Mouse (Mus musculus): ENCODE results near the gene Rpl5. TPM values are rescaled to one million over a fixed set of nuclear protein-coding genes. Genes with fewer than 3 reads are reported as not detected.
"Not testable (repeated sequence)": the region's sequence is repeated elsewhere in the genome, so short reads cannot be mapped to it uniquely, and the experiment has no call there.

Rpl5 gene
- total RNA-seq (2022), result 10 to 100 TPM; 33.4 to 46.0 (median 39.4) TPM

DNA sequence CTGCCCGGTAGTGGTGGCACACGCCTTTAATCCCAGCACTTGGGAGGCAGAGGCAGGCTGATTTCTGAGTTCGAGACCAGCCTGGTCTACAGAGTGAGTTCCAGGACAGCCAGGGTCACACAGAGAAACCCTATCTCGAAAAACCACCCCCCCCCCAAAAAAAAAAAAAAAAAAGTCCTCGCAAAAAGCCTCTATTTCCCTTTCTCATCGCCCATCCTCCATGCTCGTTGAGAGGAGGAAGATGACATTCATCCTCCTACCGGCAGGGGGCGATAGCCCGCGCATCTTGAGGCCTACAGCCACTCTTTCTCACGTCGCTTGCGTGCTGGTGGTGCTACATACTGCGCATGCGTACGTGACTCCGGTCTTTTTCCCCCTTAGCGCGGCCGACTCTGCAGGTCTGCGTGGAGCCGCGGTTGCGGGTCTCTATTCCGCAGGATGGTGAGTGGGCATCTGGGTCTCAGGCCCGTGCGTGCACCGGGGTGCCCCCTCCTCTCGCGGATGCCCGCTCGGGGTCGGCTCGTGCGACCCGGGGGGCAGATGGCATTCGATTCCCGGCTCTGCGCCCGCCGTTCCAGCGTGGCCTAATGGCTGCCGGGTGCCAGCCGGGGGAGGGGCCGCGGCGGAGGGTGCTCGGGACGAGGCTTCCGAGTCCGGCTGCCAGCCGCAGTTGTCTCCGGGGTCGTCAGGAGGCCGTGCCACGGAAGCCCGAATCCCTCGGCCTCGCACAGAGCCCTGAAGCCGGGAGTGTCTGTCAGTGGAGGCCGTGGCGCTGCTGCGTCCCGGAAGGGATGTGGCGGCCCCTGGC, at the start of gene Rpl5:
Gene Rpl5 (plus strand): TSS at position 297 of the 808 bp plus-strand sequence.
- DNase-seq (ENCODE audit: low spot score in 2 of 2), result peak; percentile 92 to 93

GRCm38 (mm10) chr5:107853807-107854206, 46.5 kb upstream of the Rpl5 start:
- DNase-seq (ENCODE audit: low spot score in 2 of 2), result no peak

GRCm38 (mm10) chr5:107854556-107854955, 45.7 kb upstream of the Rpl5 start:
- no peak for DNase-seq (ENCODE audit: low spot score in 2 of 2)

DNA sequence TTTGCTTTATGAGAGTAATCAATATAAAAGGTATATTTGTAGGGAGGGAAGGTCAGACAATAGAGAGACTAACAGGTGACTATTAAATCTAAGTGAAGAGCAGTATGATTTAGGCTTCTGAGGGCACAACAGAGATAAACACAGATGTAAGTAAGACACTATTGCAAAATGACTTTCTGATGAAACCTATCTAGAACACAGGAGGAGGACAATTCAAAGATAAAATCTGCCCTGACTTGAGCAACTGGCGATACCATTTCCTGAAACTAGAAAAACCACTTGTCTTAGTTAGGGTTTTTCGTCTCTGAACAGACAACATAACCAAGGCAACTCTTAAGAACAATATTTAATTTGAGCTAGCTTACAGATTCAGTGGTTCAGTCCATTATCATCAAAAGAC, 44.8 kb upstream of the Rpl5 start:
- DNase-seq (ENCODE audit: low spot score in 2 of 2), result no peak

DNA sequence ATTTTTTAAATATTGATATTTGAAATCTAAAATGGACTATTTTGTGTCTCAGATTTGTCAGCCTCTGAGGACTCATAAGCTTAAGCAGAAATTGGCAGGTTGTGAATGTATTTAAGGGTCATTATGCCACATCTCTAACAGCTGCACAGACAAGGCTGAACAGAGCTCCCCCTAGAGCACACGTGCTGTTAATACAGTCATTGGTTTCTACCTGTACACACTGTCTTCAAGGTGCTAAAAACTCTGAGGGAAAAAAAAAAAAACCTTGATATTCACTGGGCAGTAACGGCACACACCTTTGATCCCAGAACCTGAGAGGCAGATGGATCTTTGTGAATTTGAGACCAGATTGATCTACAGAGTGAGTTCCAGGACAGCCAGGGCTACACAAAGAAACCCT, 41.3 kb upstream of the Rpl5 start:
- no peak for DNase-seq (ENCODE audit: low spot score in 2 of 2)

- DNase-seq (ENCODE audit: low spot score in 2 of 2), result no peak
Observed at GRCm38 (mm10) chr5:107863971-107864370, 36.3 kb upstream of the Rpl5 start.

DNA sequence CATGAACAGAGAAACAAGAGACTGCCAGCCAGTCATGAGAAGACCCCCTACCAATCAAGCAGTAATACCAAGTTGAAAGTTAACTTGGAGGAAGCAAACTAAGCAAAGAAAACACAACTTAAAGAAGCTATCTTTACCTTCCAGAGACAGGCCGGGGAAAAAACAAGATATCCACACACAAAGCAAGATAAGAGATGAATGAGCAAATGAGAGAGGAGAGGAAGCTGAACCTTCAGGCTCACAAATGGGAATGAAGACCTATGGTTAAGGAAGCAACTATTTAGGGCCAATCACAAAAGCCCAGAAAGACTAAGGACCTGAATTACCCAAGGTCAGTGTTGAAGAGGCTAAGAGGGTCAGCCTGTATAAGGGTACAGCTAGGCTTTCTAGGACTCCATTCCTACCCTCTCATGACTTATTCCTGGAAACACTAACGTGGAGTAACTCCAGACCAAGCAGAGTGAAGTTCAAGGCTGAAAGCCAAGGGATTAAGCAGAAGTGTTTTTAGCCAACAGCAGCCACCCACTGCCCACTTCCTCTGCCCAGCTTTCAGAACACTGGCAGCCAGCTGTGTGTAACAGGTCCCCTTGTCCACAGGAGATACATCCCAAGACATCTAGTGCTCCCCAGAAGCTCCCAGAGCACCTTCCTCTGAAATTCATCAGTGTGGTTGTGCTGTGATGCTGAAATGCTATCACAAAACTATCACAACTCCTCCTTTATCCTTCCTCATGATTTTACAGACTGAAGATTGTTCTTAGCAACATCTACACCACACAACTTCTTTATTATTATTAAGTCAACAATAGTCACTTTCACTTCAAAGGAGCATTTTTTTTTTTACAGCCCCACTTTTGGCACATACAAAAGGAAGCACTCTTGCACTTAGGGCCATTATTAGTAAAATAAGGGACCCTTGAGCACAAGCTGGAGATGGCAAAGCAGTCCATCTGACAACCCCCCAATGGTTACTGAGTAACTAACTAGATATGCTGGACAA, 33.9 kb upstream of the Rpl5 start:
- DNase-seq (ENCODE audit: low spot score in 2 of 2), result no peak

- peak; percentile 23 to 32 for DNase-seq (ENCODE audit: low spot score in 2 of 2)
Observed at GRCm38 (mm10) chr5:107867970-107868904, 32.1 kb upstream of the Rpl5 start.

- peak; percentile 80 to 88 for DNase-seq (ENCODE audit: low spot score in 2 of 2)
Observed at GRCm38 (mm10) chr5:107868905-107869424, 31.3 kb upstream of the Rpl5 start.

DNA sequence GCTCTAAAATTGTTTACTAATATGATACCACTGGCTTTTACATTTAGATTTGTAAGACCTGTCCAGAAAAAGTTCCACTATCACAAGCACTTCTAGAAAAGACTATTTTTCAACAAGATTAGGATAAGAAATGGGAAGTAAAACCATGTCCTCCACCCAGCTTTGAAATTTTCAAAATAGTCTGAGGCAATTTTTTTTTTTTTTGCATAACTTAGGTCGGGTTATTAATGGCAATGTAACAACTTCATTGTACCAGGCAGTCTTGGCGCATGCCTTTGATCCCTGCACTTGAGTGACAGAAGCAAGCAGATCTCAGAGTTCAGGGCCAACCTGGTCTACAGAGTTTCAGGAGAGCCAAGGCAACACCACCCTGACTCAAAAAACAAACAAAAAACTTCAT, 30.6 kb upstream of the Rpl5 start:
- no peak for DNase-seq (ENCODE audit: low spot score in 2 of 2)

- DNase-seq (ENCODE audit: low spot score in 2 of 2), result no peak
Observed at GRCm38 (mm10) chr5:107873330-107873729, 27.0 kb upstream of the Rpl5 start.

DNA sequence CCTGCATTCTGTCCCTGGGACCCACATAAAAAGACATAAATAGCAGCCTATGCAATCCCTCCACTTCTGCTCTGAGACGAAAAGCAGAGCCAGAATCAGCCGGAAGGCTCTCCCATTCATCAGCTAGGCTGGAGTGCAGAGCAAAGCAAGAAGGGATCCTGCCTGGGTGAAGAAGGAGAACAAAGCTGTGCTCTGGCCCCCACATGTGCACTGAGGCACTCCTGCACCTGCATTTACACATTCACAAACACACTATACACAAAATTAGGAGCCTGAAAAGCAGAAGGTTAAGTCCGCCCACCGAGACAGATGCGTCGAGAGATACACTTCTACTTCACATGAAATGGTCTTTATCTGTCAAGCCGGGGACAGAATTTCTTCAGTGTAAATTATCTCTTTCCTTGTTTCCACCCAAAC, 26.4 kb upstream of the Rpl5 start:
- no peak for DNase-seq (ENCODE audit: low spot score in 2 of 2)

DNA sequence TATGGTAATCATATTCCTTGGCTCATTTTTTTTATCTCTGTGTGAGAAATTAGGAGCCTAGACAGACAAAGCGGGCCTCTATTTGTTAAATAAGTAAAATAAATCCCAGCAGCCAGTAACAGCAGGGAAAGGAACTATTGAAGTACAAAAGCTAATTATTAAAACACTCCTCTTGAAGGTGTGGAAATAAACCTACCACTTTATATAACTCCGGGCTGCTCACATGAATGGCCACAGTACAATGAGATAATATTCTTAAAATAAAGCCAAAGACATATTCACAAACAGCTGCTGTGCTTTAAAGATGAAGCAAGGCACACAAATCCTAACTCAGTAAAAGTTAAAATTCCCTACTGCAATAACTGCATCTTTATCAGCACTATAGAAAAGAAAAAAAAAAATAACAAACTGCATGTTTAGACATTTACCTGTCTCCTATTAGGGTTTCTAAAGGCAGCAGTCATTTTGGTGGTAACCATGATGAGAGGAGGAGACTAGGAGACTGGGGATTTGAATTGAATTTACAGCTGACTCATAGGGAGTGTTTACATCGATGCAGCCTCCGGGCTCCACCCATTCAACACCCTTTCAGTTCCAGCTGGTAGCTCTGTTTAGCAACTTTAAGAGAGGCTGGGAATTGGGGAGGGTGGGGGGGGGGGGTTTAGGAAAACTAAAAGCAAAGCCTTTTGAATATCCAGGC, 25.6 kb upstream of the Rpl5 start, which contains the start of gene Evi5:
Gene Evi5 (minus strand): TSS at position 547 of the 700 bp plus-strand sequence.
- DNase-seq (ENCODE audit: low spot score in 2 of 2), result no peak

GRCm38 (mm10) chr5:107875261-107875611, 25.1 kb upstream of the Rpl5 start:
- no peak for DNase-seq (ENCODE audit: low spot score in 2 of 2)

- DNase-seq (ENCODE audit: low spot score in 2 of 2), result no peak
Observed at GRCm38 (mm10) chr5:107877053-107877452, 23.2 kb upstream of the Rpl5 start.

DNA sequence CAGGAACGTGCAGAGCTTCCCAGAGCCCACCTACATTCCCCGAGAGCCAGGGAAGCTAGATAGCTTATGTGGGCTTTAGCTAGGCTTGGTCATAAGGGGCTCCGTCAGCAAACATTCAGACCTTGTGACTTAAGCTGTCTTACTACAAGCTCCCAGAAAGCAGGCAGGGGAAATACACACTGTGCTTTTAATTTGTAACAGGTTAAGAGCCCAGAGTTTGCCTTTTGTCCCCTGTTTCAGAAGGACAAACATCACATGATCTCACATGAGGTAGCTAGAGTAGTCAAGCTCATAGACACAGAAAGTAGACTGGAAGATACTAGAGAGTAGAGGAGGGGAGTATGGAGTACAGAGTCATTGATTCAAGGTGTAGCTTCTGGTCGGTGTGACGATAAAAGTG, 19.6 kb upstream of the Rpl5 start:
- no peak for DNase-seq (ENCODE audit: low spot score in 2 of 2)

- DNase-seq (ENCODE audit: low spot score in 2 of 2), result no peak
Observed at GRCm38 (mm10) chr5:107889994-107890888, 10.1 kb upstream of the Rpl5 start.

GRCm38 (mm10) chr5:107891515-107891914, 8.8 kb upstream of the Rpl5 start:
- DNase-seq (ENCODE audit: low spot score in 2 of 2), result not testable (repeated sequence)

GRCm38 (mm10) chr5:107894676-107895075, 5.6 kb upstream of the Rpl5 start:
- no peak for DNase-seq (ENCODE audit: low spot score in 2 of 2)

Measured in gastrocnemius, adult 8-10 months (tissue).